Mouse (Mus musculus) midbrain, postnatal 0 days (tissue): ENCODE results near the gene Stk16. TPM values are rescaled to one million over a fixed set of nuclear protein-coding genes. Genes with fewer than 3 reads are reported as not detected.

Experiments used
- ATAC-seq: fragments of 200-750 bp; cut with Nextera tagmentation; 2 replicates; pipeline ENCODE4 v1.8.0; 2017; ENCODE audit warnings: moderate number of reproducible peaks, mild to moderate bottlenecking, moderate TSS enrichment, moderate library complexity; ENCODE audit not compliant: low FRiP score
- DNase-seq: peaks from one replicate; pipeline ENCODE4 v3.0.0-alpha.2; 2015; ENCODE audit warnings: low spot score
- H3K27ac ChIP-seq: fragments of 300-500 bp; sonication (generic); 2 replicates; pipeline ENCODE4 v1.5.1; 2014; ENCODE audit warnings: low read depth, mild to moderate bottlenecking, low read length, mixed read lengths
- H3K27me3 ChIP-seq: fragments of 300-500 bp; sonication (generic); 2 replicates; pipeline ENCODE4 v1.6.1; 2014; ENCODE audit warnings: low read length, control low read depth, mixed read lengths; ENCODE audit not compliant: insufficient read depth
- H3K36me3 ChIP-seq: fragments of 300-500 bp; sonication (generic); 2 replicates; pipeline ENCODE4 v1.6.1; 2014; ENCODE audit warnings: low read length, control low read depth, mixed read lengths; ENCODE audit not compliant: insufficient read depth
- H3K4me1 ChIP-seq: fragments of 300-500 bp; sonication (generic); 2 replicates; pipeline ENCODE4 v1.6.1; 2014; ENCODE audit warnings: mild to moderate bottlenecking, control low read depth, antibody characterized with exemption, low read length, mixed read lengths; ENCODE audit not compliant: insufficient read depth
- H3K4me2 ChIP-seq: fragments of 300-500 bp; sonication (generic); 2 replicates; pipeline ENCODE4 v1.6.1; 2014; ENCODE audit warnings: low read depth, mild to moderate bottlenecking, low read length, mixed read lengths; ENCODE audit not compliant: poor library complexity, severe bottlenecking
- H3K4me3 ChIP-seq: fragments of 300-500 bp; sonication (generic); 2 replicates; pipeline ENCODE4 v1.5.1; 2014; ENCODE audit warnings: low read depth, mild to moderate bottlenecking, low read length, moderate library complexity
- H3K9ac ChIP-seq: fragments of 300-500 bp; sonication (generic); replicated peaks from 2 replicates; pipeline ENCODE4 v1.6.1; 2014; ENCODE audit warnings: mild to moderate bottlenecking, low read length, moderate library complexity, mixed read lengths; ENCODE audit not compliant: poor library complexity, severe bottlenecking
- H3K9me3 ChIP-seq: fragments of 300-500 bp; sonication (generic); 2 replicates; pipeline ENCODE4 v1.6.1; 2016; ENCODE audit warnings: low read length, control low read depth
- CTCF ChIP-seq: IDR thresholded peaks from 2 replicates; pipeline ENCODE4 v1.5.1; 2016; ENCODE audit warnings: antibody characterized with exemption, mild to moderate bottlenecking
- WGBS: fragments of 180-500 bp; shearing (Covaris S2); extraction: QIAGEN DNeasy Blood & Tissue Kit; methylation state at CpG from one replicate; pipeline ENCODE4 v1.1.7; 2014; 5-methylcytosine and 5-hydroxymethylcytosine counted together
- polyA plus RNA-seq: library from polyadenylated mRNA; unstranded; fragments of >200 nt; fragmentation: Nextera tagmentation; extraction: Ambion mirVana; gene quantifications from 2 replicates; pipeline ENCODE4 v1.2.1, GENCODE M21; 2015
- total RNA-seq: library from RNA; depleted of rRNA; stranded (reverse); fragments of >200 nt; gene quantifications from 2 replicates; pipeline ENCODE4 v1.2.3, GENCODE M21; 2014

Gene Stk16
- total and polyA plus RNA-seq, 2 experiments from 2014 or later = 111 to 130 TPM

- no peaks in the 10 kb centered on the region for H3K27me3 ChIP-seq
- no peak overlapping the region for H3K27ac ChIP-seq
- H3K9ac ChIP-seq = peak overlapping the region; percentile 48
- DNase-seq = peak; percentile 28
- TF ChIP-seq CTCF = no peak
- ATAC-seq = no peak
- no peaks in the 10 kb centered on the region for H3K9me3 ChIP-seq
- peak overlapping the region; percentile 22 for H3K4me3 ChIP-seq
- peaks cover 19% of the 10 kb centered on the region for H3K4me1 ChIP-seq
- H3K36me3 ChIP-seq = peaks cover 16% of the 10 kb centered on the region
- 12% methylated on average over 34 of the region's 34 CpGs for WGBS
- peak overlapping the region; percentile 47 for H3K4me2 ChIP-seq
Observed at GRCm38 (mm10) chr1:75208967-75209678, 1.5 kb upstream of the Stk16 start.

- Histone ChIP-seq H3K9me3 (no peaks in the 10 kb centered on the region), H3K4me1 (peaks cover 19% of the 10 kb centered on the region), H3K27ac (peak overlapping the region; percentile 70), H3K36me3 (peaks cover 26% of the 10 kb centered on the region), H3K4me3 (peak overlapping the region; percentile 77), H3K9ac (peak overlapping the region; percentile 80), H3K4me2 (peak overlapping the region; percentile 90), H3K27me3 (no peaks in the 10 kb centered on the region)
- 14% methylated on average over 17 of the region's 17 CpGs for WGBS
- TF ChIP-seq CTCF = no peak
- ATAC-seq (0 out of 2 replicates have a peak, but pooled peaks have one; percentile 7), DNase-seq (no peak)
Observed at GRCm38 (mm10) chr1:75211141-75211708, 587 bp downstream of the Stk16 start.

- peaks cover 19% of the 10 kb centered on the region for H3K4me1 ChIP-seq
- no peaks in the 10 kb centered on the region for H3K27me3 ChIP-seq
- H3K27ac ChIP-seq = no peak overlapping the region
- H3K4me2 ChIP-seq = no peak overlapping the region
- no peak for ATAC-seq
- no peaks in the 10 kb centered on the region for H3K9me3 ChIP-seq
- H3K9ac ChIP-seq = no peak overlapping the region
- no peak overlapping the region for H3K4me3 ChIP-seq
- TF ChIP-seq CTCF = no peak
- WGBS = 86% methylated on average over 4 of the region's 4 CpGs
- peaks cover 26% of the 10 kb centered on the region for H3K36me3 ChIP-seq
- no peak for DNase-seq
Observed at GRCm38 (mm10) chr1:75212542-75212941, 1.9 kb downstream of the Stk16 start.

- no peak overlapping the region for H3K4me2 ChIP-seq
- H3K27ac ChIP-seq = no peak overlapping the region
- 88% methylated on average over 7 of the region's 7 CpGs for WGBS
- ATAC-seq = no peak
- peaks cover 26% of the 10 kb centered on the region for H3K36me3 ChIP-seq
- H3K4me3 ChIP-seq = no peak overlapping the region
- no peak for DNase-seq
- H3K9me3 ChIP-seq = no peaks in the 10 kb centered on the region
- no peak for TF ChIP-seq CTCF
- H3K4me1 ChIP-seq = peaks cover 19% of the 10 kb centered on the region
- H3K27me3 ChIP-seq = no peaks in the 10 kb centered on the region
- H3K9ac ChIP-seq = no peak overlapping the region
Observed at GRCm38 (mm10) chr1:75213096-75213495, 2.5 kb downstream of the Stk16 start.

GRCm38 (mm10) chr1:75214442-75214841 is 3.8 kb downstream of the Stk16 start:
- H3K27ac ChIP-seq = no peak overlapping the region
- H3K27me3 ChIP-seq = no peaks in the 10 kb centered on the region
- DNase-seq (peak; percentile 19), ATAC-seq (no peak)
- H3K36me3 ChIP-seq = peaks cover 26% of the 10 kb centered on the region
- H3K4me3 ChIP-seq = no peak overlapping the region
- H3K4me1 ChIP-seq = peaks cover 14% of the 10 kb centered on the region
- H3K9ac ChIP-seq = no peak overlapping the region
- H3K4me2 ChIP-seq = no peak overlapping the region
- WGBS = 70% methylated on average over 2 of the region's 2 CpGs
- TF ChIP-seq CTCF = no peak
- no peaks in the 10 kb centered on the region for H3K9me3 ChIP-seq

- ATAC-seq (no peak), DNase-seq (peak; percentile 46)
- Histone ChIP-seq H3K9ac (no peak overlapping the region), H3K27me3 (no peaks in the 10 kb centered on the region), H3K27ac (no peak overlapping the region), H3K36me3 (peaks cover 26% of the 10 kb centered on the region), H3K4me1 (peaks cover 15% of the 10 kb centered on the region), H3K4me2 (no peak overlapping the region), H3K4me3 (no peak overlapping the region), H3K9me3 (no peaks in the 10 kb centered on the region)
- TF ChIP-seq CTCF = no peak
- 82% methylated on average over 5 of the region's 5 CpGs for WGBS
Observed at GRCm38 (mm10) chr1:75214886-75215285, 4.2 kb downstream of the Stk16 start.
